Mouse (Mus musculus): Measurements from ENCODE around the gene Rilp. TPM values are rescaled to one million over a fixed set of nuclear protein-coding genes. Genes with fewer than 3 reads are reported as not detected.

Rilp gene
- total and polyA plus RNA-seq, 3 experiments, result 0.19 to 0.65 TPM; not detected in 1

GRCm38 (mm10) chr11:75530325-75530724 lies 20.4 kb downstream of the Rilp start (continued):
- TF ChIP-seq MAZ (IDR thresholded peaks at IDR 0.05; ENCODE audit: low read depth, low read length), result peak; percentile 86; the same call in 1 of the 2 replicates
- 0 out of 2 replicates have a peak, but pooled peaks have one; percentile 35 for TF ChIP-seq TBP (IDR thresholded peaks at IDR 0.05; ENCODE audit: low read depth, low read length)
- no peak for TF ChIP-seq TCF12 (IDR thresholded peaks at IDR 0.05; ENCODE audit: low read depth, low read length)
- no peak for TF ChIP-seq USF2 (IDR thresholded peaks at IDR 0.05; ENCODE audit: borderline replicate concordance in 1 of 2, insufficient read depth in 1 of 2, low read depth in 1 of 2, low read length in 2 of 2)
- no peak for TF ChIP-seq MEF2A (IDR thresholded peaks at IDR 0.05; ENCODE audit: extremely low read depth, insufficient replicate concordance, low read depth, low read length, poor library complexity, severe bottlenecking)
- TF ChIP-seq CTCF (IDR thresholded peaks at IDR 0.05 in 2 of 3, conservative IDR thresholded peaks at IDR 0.05 in 1 of 3; ENCODE audit: control insufficient read depth in 1 of 3, insufficient read depth in 1 of 3, low read depth in 2 of 3, low read length in 3 of 3, poor library complexity in 1 of 3, severe bottlenecking in 1 of 3), result peak; percentile 90 to 99 (median 99)
- TF ChIP-seq NELFE (IDR thresholded peaks at IDR 0.05; ENCODE audit: low read depth, low read length), result peak; percentile 41
- no peak for TF ChIP-seq ELF1 (IDR thresholded peaks at IDR 0.05; ENCODE audit: low read depth, low read length)
- no peak for TF ChIP-seq CHD1 (IDR thresholded peaks at IDR 0.05; ENCODE audit: low read depth, low read length)
- no peak for TF ChIP-seq MYB (IDR thresholded peaks at IDR 0.05; ENCODE audit: low read depth, low read length)
- TF ChIP-seq TAL1 (IDR thresholded peaks at IDR 0.05; ENCODE audit: low read length), result no peak

DNA sequence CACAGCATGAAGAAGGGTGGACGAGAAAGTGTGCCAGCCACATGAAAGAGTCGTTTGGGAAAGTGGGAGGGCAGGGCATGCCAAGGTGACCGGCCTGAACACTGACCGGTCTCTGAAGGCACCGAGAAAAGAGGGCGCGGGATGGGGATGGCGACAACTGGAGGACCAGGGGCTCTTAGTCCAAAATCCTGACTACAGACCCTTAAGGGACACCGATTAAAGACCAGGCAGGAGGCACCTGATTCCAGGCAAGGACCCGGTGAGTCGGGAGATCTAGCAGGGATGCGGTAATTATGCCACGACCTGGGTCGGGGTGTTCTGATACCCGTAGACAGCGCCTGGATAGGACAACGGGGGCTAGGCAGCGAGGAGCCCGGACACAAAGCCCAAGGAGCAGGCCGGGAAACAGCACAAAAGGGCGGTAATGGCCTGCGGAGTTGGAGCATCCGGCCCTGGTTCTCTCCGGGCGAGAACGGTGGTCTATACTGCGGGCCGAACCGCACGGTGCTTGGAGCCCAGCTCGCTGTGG lies 21.0 kb downstream of the Rilp start:
- peak overlapping the region; percentile 35 for H3K27ac ChIP-seq (ENCODE audit: control insufficient read depth, low read depth, low read length)
- H3K79me2 ChIP-seq (ENCODE audit: control insufficient read depth, insufficient read depth, low read length, poor library complexity), result peaks cover 10% of the 10 kb centered on the region
- TF ChIP-seq UBTF (IDR thresholded peaks at IDR 0.05; ENCODE audit: borderline replicate concordance, insufficient read depth, low read depth, low read length) (0 out of 2 replicates have a peak, but pooled peaks have one; percentile 13), ZMIZ1 (IDR thresholded peaks at IDR 0.05; ENCODE audit: low read depth, low read length) (no peak)
- peak overlapping the region; percentile 79 to 82 for H3K4me3 ChIP-seq (ENCODE audit: control insufficient read depth in 1 of 2, insufficient read depth in 1 of 2, low read depth in 2 of 2, low read length in 2 of 2)
- DNase-seq (ENCODE audit: low read depth, low spot score), result no peak
- no peaks in the 10 kb centered on the region for H3K27me3 ChIP-seq (ENCODE audit: control insufficient read depth in 1 of 2, insufficient read depth in 2 of 2, low read length in 2 of 2)
- H3K4me1 ChIP-seq (ENCODE audit: control insufficient read depth in 1 of 2, insufficient read depth in 2 of 2, low read length in 2 of 2), result peaks cover 5 to 36% of the 10 kb centered on the region in 2 experiments
- H3K9ac ChIP-seq (ENCODE audit: control insufficient read depth, low read depth, low read length, poor library complexity, severe bottlenecking), result peak overlapping the region; percentile 84
- H3K36me3 ChIP-seq (ENCODE audit: control insufficient read depth in 1 of 2, insufficient read depth in 2 of 2, low read length in 2 of 2), result peaks cover 0 to 27% of the 10 kb centered on the region in 2 experiments; a peak in 2 of 4 replicates
- H3K9me3 ChIP-seq (replicated peaks; ENCODE audit: insufficient read depth, low read length), result no peaks in the 10 kb centered on the region

- peaks cover 0 to 27% of the 10 kb centered on the region in 2 experiments; a peak in 2 of 4 replicates for H3K36me3 ChIP-seq (ENCODE audit: control insufficient read depth in 1 of 2, insufficient read depth in 2 of 2, low read length in 2 of 2)
- DNase-seq (ENCODE audit: low read depth, low spot score), result peak; percentile 99
- H3K27ac ChIP-seq (ENCODE audit: control insufficient read depth, low read depth, low read length), result peak within 1 kb of the TSS; percentile 90
- no peaks in the 10 kb centered on the region for H3K27me3 ChIP-seq (ENCODE audit: control insufficient read depth in 1 of 2, insufficient read depth in 2 of 2, low read length in 2 of 2)
- no peaks in the 10 kb centered on the region for H3K9me3 ChIP-seq (replicated peaks; ENCODE audit: insufficient read depth, low read length)
- peaks cover 5 to 36% of the 10 kb centered on the region in 2 experiments for H3K4me1 ChIP-seq (ENCODE audit: control insufficient read depth in 1 of 2, insufficient read depth in 2 of 2, low read length in 2 of 2)
- peak within 1 kb of the TSS; percentile 89 for H3K9ac ChIP-seq (ENCODE audit: control insufficient read depth, low read depth, low read length, poor library complexity, severe bottlenecking)
- peak within 1 kb of the TSS; percentile 79 to 82 for H3K4me3 ChIP-seq (ENCODE audit: control insufficient read depth in 1 of 2, insufficient read depth in 1 of 2, low read depth in 2 of 2, low read length in 2 of 2)
- peaks cover 10% of the 10 kb centered on the region for H3K79me2 ChIP-seq (ENCODE audit: control insufficient read depth, insufficient read depth, low read length, poor library complexity)
- TF ChIP-seq NELFE (IDR thresholded peaks at IDR 0.05; ENCODE audit: low read depth, low read length), result peak; percentile 64
- TF ChIP-seq TBP (IDR thresholded peaks at IDR 0.05; ENCODE audit: low read depth, low read length), result peak; percentile 78
- TF ChIP-seq TAL1 (IDR thresholded peaks at IDR 0.05; ENCODE audit: low read length), result no peak
- peak; percentile 59 for TF ChIP-seq ELF1 (IDR thresholded peaks at IDR 0.05; ENCODE audit: low read depth, low read length)
- TF ChIP-seq RCOR1 (IDR thresholded peaks at IDR 0.05; ENCODE audit: low read depth, low read length), result no peak
- TF ChIP-seq ZNF384 (IDR thresholded peaks at IDR 0.05; ENCODE audit: low read depth, low read length), result 0 out of 2 replicates have a peak, but pooled peaks have one; percentile 19
- no peak for TF ChIP-seq JUND (IDR thresholded peaks at IDR 0.05; ENCODE audit: low read depth, low read length)
- TF ChIP-seq NRF1 (IDR thresholded peaks at IDR 0.05; ENCODE audit: insufficient read depth, low read depth, low read length, poor library complexity, severe bottlenecking), result 0 out of 2 replicates have a peak, but pooled peaks have one; percentile 10
- no peak for TF ChIP-seq RAD21 (IDR thresholded peaks at IDR 0.05; ENCODE audit: low read depth, low read length)
- TF ChIP-seq MAX (IDR thresholded peaks at IDR 0.05; ENCODE audit: low read length), result peak; percentile 99
- TF ChIP-seq ZKSCAN1 (IDR thresholded peaks at IDR 0.05; ENCODE audit: low read depth, low read length), result no peak
- TF ChIP-seq BHLHE40 (IDR thresholded peaks at IDR 0.05; ENCODE audit: borderline replicate concordance, low read depth, low read length), result no peak
- peak; percentile 93 for TF ChIP-seq SIN3A (IDR thresholded peaks at IDR 0.05; ENCODE audit: low read length)
- no peak for TF ChIP-seq MYB (IDR thresholded peaks at IDR 0.05; ENCODE audit: low read depth, low read length)
- TF ChIP-seq MXI1 (IDR thresholded peaks at IDR 0.05; ENCODE audit: low read depth, low read length), result peak; percentile 89
- no peak for TF ChIP-seq GATA1 (IDR thresholded peaks at IDR 0.05; ENCODE audit: low read depth, low read length)
- TF ChIP-seq POLR2A (IDR thresholded peaks at IDR 0.05; ENCODE audit: control insufficient read depth in 1 of 2, insufficient read depth in 1 of 2, low read depth in 1 of 2, low read length in 2 of 2, poor library complexity in 1 of 2), result peak; percentile 58 to 83
- peak; percentile 70; the same call in 1 of the 2 replicates for TF ChIP-seq MAZ (IDR thresholded peaks at IDR 0.05; ENCODE audit: low read depth, low read length)
Observed at GRCm38 (mm10) chr11:75531469-75532242, 21.8 kb downstream of the Rilp start, which contains the start of gene Slc43a2. Gene Slc43a2, plus strand, starts transcription at chr11:75531694.

All from MEL (cell line).